In the genomic region with DNA sequence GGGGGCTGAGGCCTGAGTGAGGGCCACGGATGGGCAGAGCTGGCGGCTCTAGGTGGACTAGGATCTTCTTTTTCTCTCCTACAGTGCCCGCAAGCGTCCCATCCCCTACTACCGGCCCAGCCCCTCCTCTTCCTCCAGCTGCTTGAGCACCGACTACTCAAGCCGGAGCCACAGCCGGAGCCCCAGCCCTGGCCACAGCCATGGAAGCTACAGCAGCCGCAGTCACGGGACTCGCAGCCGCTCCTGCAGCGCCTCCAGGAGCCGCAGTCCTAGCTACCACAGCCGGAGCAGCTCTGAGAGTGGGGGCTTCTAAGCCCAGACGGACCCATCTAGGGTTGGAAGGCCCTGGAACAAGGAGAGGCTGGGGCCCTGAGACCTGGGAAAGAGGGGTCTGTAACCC, we compare ENCODE assay signal across 12 mouse cellular contexts. TPM values are rescaled to one million over a fixed set of nuclear protein-coding genes. Genes with fewer than 3 reads are reported as not detected.
DNase-seq lines count a peak whose midpoint lies in the region; ATAC-seq and TF ChIP-seq lines count a peak whose summit lies in the region.
"Had no signal": no experiment of that assay in that cellular context is flagged by ENCODE, and none has a peak within 500 bp of the region (broad histone marks: within the 10 kb centered on the region; RNA-seq: fewer than 3 reads in every experiment).

No protein-coding gene starts in this region.

- H3K4me3 ChIP-seq in heart, embryonic 12.5 days = peak overlapping the region; percentile 11; the same call in 1 of the 2 replicates
- H3K4me3 ChIP-seq in heart, adult 2 months = no peak overlapping the region
- no peak overlapping the region for H3K4me3 ChIP-seq in neural tube, embryonic 13.5 days
- H3K4me3 ChIP-seq in intestine, postnatal 0 days (ENCODE audit: low read depth, low read length) = 0 out of 2 replicates have a peak overlapping the region, but pooled peaks have one; percentile 2
- H3K4me3 ChIP-seq: myocyte had no signal

- intact Hi-C loops in heart, adult 2 months (cut with DNase I) = no loop called here

- no peak for TF ChIP-seq POLR2A in heart, adult 2 months (IDR thresholded peaks at IDR 0.05; ENCODE audit: insufficient read depth, low read depth, low read length)

- no peak for ATAC-seq in heart, embryonic 12.5 days (ENCODE audit: insufficient number of reproducible peaks, low FRiP score)
- ATAC-seq in neural tube, embryonic 13.5 days (ENCODE audit: low read depth) = no peak
- ATAC-seq in intestine, postnatal 0 days = no peak; the same call in 1 of the 2 replicates
- ATAC-seq: lung, postnatal 0 days had no signal

- TF ChIP-seq CTCF in heart, adult 2 months (IDR thresholded peaks at IDR 0.05) = no peak
- no peak for TF ChIP-seq CTCF in intestine, postnatal 0 days (IDR thresholded peaks at IDR 0.05; ENCODE audit: low read depth)

- peaks cover 59% of the 10 kb centered on the region for H3K27me3 ChIP-seq in heart, embryonic 12.5 days (replicated peaks)
- peaks cover 9% of the 10 kb centered on the region for H3K27me3 ChIP-seq in heart, adult 2 months (ENCODE audit: control insufficient read depth, insufficient read depth, low read length)
- peaks cover 51% of the 10 kb centered on the region for H3K27me3 ChIP-seq in neural tube, embryonic 13.5 days
- peaks cover 29% of the 10 kb centered on the region for H3K27me3 ChIP-seq in intestine, postnatal 0 days (replicated peaks; ENCODE audit: control insufficient read depth, insufficient read depth, low read length)

- no peak overlapping the region for H3K27ac ChIP-seq in heart, embryonic 12.5 days (ENCODE audit: poor library complexity, severe bottlenecking)
- no peak overlapping the region for H3K27ac ChIP-seq in heart, adult 2 months
- no peak overlapping the region for H3K27ac ChIP-seq in neural tube, embryonic 13.5 days (replicated peaks)
- H3K27ac ChIP-seq in intestine, postnatal 0 days (ENCODE audit: low read depth, low read length) = no peak overlapping the region

- 21% methylated on average over 16 of the region's 16 CpGs for WGBS in heart, embryonic 12.5 days
- WGBS in heart, adult 2 months = 25% methylated on average over 16 of the region's 16 CpGs
- WGBS in neural tube, embryonic 13.5 days = 15% methylated on average over 16 of the region's 16 CpGs
- 18% methylated on average over 16 of the region's 16 CpGs for WGBS in intestine, postnatal 0 days

- peaks cover 24% of the 10 kb centered on the region for H3K4me1 ChIP-seq in heart, embryonic 12.5 days (replicated peaks)
- no peaks in the 10 kb centered on the region for H3K4me1 ChIP-seq in heart, adult 2 months (ENCODE audit: control insufficient read depth, insufficient read depth, low read length)
- peaks cover 20% of the 10 kb centered on the region for H3K4me1 ChIP-seq in neural tube, embryonic 13.5 days (replicated peaks)
- no peaks in the 10 kb centered on the region for H3K4me1 ChIP-seq in intestine, postnatal 0 days (replicated peaks; ENCODE audit: control insufficient read depth, insufficient read depth, low read length)

- TF ChIP-seq EP300 in heart, adult 2 months (IDR thresholded peaks at IDR 0.05; ENCODE audit: insufficient read depth, low read depth, low read length) = no peak

- H3K4me2 ChIP-seq in heart, embryonic 12.5 days = peak overlapping the region; percentile 60
- no peak overlapping the region for H3K4me2 ChIP-seq in neural tube, embryonic 13.5 days
- H3K4me2 ChIP-seq in intestine, postnatal 0 days (replicated peaks; ENCODE audit: low read depth) = peak overlapping the region; percentile 40

- no peaks in the 10 kb centered on the region for H3K36me3 ChIP-seq in heart, embryonic 12.5 days
- H3K36me3 ChIP-seq in heart, adult 2 months (ENCODE audit: control insufficient read depth, insufficient read depth, low read length) = no peaks in the 10 kb centered on the region
- H3K36me3 ChIP-seq in neural tube, embryonic 13.5 days = peaks cover 20% of the 10 kb centered on the region; the same call in 1 of the 2 replicates
- no peaks in the 10 kb centered on the region for H3K36me3 ChIP-seq in intestine, postnatal 0 days (ENCODE audit: control insufficient read depth, insufficient read depth)

- no peaks in the 10 kb centered on the region for H3K9me3 ChIP-seq in heart, embryonic 12.5 days (replicated peaks)
- H3K9me3 ChIP-seq in neural tube, embryonic 13.5 days = no peaks in the 10 kb centered on the region
- H3K9me3 ChIP-seq in intestine, postnatal 0 days (ENCODE audit: control insufficient read depth) = no peaks in the 10 kb centered on the region

- H3K79me2 ChIP-seq in heart, adult 2 months (replicated peaks; ENCODE audit: control insufficient read depth, insufficient read depth, low read length) = no peaks in the 10 kb centered on the region

- peak overlapping the region; percentile 50; the same call in 1 of the 2 replicates for H3K9ac ChIP-seq in heart, embryonic 12.5 days
- H3K9ac ChIP-seq in heart, adult 2 months (ENCODE audit: low read depth, low read length) = no peak overlapping the region
- 0 out of 2 replicates have a peak overlapping the region, but pooled peaks have one; percentile 26 for H3K9ac ChIP-seq in neural tube, embryonic 13.5 days
- H3K9ac ChIP-seq in intestine, postnatal 0 days (ENCODE audit: low read depth, low read length) = no peak overlapping the region

- no peak for DNase-seq in heart, adult 2 months
- no peak for DNase-seq in neural tube, embryonic 10.5 days (ENCODE audit: extremely low spot score, low spot score)
- DNase-seq in testis, postnatal 10 days (ENCODE audit: low spot score) = no peak
- DNase-seq in adrenal gland, adult 8-10 months = no peak
- no peak for DNase-seq in Muller cell, postnatal 12 days (ENCODE audit: inconsistent ontology term)
- DNase-seq: kidney, postnatal 36 days had no signal

RNA-seq across cellular contexts. Expression of a gene that starts 14.7 kb away (rescaled TPM):
- 916 and 1,021 TPM in 2 replicates for polyA plus RNA-seq in heart, embryonic 12.5 days (2016; fragmentation: Nextera tagmentation; extraction: Ambion mirVana)
- total RNA-seq in heart, adult 2 months (2021) = 100 to 1,000 TPM; 434 to 446 TPM
- polyA plus RNA-seq in heart, adult 2 months (2012; rRNA removed) = 427 and 635 TPM in 2 replicates
- polyA plus RNA-seq in neural tube, embryonic 13.5 days (2015; fragmentation: Nextera tagmentation; extraction: Ambion mirVana) = 15.8 and 19.3 TPM in 2 replicates
- polyA plus RNA-seq in intestine, postnatal 0 days (2015; fragmentation: Nextera tagmentation; extraction: Ambion mirVana) = 107 and 120 TPM in 2 replicates
- total RNA-seq in adrenal gland, adult 8-10 months (2022) = 100 to 1,000 TPM; 113 to 288 (median 256) TPM
- polyA plus RNA-seq: activated CD4-positive, CD25-positive, alpha-beta regulatory T cell, adult 4 months had no signal

Comparison
In these comparisons a context has a peak if more than half of its experiments do, and no peak if none do; other contexts are left out.
1. H3K4me3 ChIP-seq: peak in heart, embryonic 12.5 days (single experiment) and intestine, postnatal 0 days (single experiment); none in heart, adult 2 months (single experiment) and neural tube, embryonic 13.5 days (single experiment).
2. H3K9ac ChIP-seq: peak in heart, embryonic 12.5 days (single experiment) and neural tube, embryonic 13.5 days (single experiment); none in heart, adult 2 months (single experiment) and intestine, postnatal 0 days (single experiment).